Mouse (Mus musculus): ENCODE measurements around the gene Crk. TPM values are rescaled to one million over a fixed set of nuclear protein-coding genes. Genes with fewer than 3 reads are reported as not detected.

The Crk gene
- polyA plus RNA-seq, 1 experiment: 91.5 TPM

DNA sequence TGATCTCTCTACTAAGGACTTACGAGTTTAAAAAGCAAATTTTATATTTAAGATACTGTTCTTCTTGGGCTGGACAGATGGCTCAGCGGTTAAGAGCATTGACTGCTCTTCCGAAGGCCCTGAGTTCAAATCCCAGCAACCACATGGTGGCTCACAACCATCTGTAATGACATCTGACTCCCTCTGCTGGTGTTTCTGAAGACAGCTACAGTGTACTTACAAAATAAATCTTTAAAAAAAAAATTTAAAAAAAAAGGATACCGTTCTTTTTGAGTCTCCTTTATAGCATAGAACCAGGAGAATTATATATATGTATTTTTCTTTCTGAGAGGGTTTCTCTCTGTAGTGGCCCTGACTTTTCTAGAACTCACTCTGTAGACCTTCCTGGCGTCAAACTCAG lies 21.5 kb downstream of the Crk start:
- Histone ChIP-seq H3K9me3 (replicated peaks; ENCODE audit: control insufficient read depth, insufficient read depth, low read length, poor library complexity, severe bottlenecking) (no peaks in the 10 kb centered on the region), H3K27me3 (ENCODE audit: control insufficient read depth, insufficient read depth, low read length, poor library complexity, severe bottlenecking) (no peaks in the 10 kb centered on the region), H3K36me3 (ENCODE audit: control insufficient read depth, insufficient read depth, low read length, poor library complexity, severe bottlenecking) (peaks cover 76% of the 10 kb centered on the region), H3K4me1 (ENCODE audit: control insufficient read depth, insufficient read depth, low read length) (no peaks in the 10 kb centered on the region), H3K27ac (ENCODE audit: insufficient read depth, low read length) (no peak overlapping the region), H3K9ac (ENCODE audit: low read depth, poor library complexity, severe bottlenecking) (no peak overlapping the region), H3K4me3 (ENCODE audit: low read depth, low read length) (no peak overlapping the region)
- TF ChIP-seq POLR2A (IDR thresholded peaks at IDR 0.05; ENCODE audit: insufficient read depth, low read length) (no peak), CTCF (IDR thresholded peaks at IDR 0.05; ENCODE audit: low read depth, low read length) (no peak), EP300 (IDR thresholded peaks at IDR 0.05; ENCODE audit: insufficient read depth, low read depth, low read length) (no peak)

DNA sequence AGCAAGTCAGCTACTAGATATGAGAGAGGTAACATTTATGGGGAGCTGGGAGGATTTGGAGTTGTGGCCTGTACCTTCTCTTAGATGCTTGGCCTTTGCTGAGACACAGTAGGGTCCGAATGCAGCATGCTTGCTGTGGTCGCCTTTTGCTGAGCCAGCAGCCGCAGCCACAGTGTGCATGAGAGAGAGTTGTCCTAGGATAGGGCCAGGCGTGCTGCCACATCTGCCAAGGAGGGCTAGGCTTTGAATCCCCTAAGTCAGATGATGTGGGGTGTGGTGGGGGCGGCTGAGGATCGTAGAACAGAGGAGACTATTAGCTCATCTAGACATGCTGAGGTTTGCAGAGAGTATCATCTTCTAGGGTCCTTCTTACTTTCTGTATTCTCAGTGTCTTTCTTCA lies 23.7 kb downstream of the Crk start:
- TF ChIP-seq POLR2A (IDR thresholded peaks at IDR 0.05; ENCODE audit: insufficient read depth, low read length) (no peak), CTCF (IDR thresholded peaks at IDR 0.05; ENCODE audit: low read depth, low read length) (no peak), EP300 (IDR thresholded peaks at IDR 0.05; ENCODE audit: insufficient read depth, low read depth, low read length) (no peak)
- Histone ChIP-seq H3K4me1 (ENCODE audit: control insufficient read depth, insufficient read depth, low read length) (no peaks in the 10 kb centered on the region), H3K4me3 (ENCODE audit: low read depth, low read length) (no peak overlapping the region), H3K9ac (ENCODE audit: low read depth, poor library complexity, severe bottlenecking) (no peak overlapping the region), H3K27ac (ENCODE audit: insufficient read depth, low read length) (no peak overlapping the region), H3K36me3 (ENCODE audit: control insufficient read depth, insufficient read depth, low read length, poor library complexity, severe bottlenecking) (peaks cover 59% of the 10 kb centered on the region), H3K27me3 (ENCODE audit: control insufficient read depth, insufficient read depth, low read length, poor library complexity, severe bottlenecking) (no peaks in the 10 kb centered on the region), H3K9me3 (replicated peaks; ENCODE audit: control insufficient read depth, insufficient read depth, low read length, poor library complexity, severe bottlenecking) (no peaks in the 10 kb centered on the region)

DNA sequence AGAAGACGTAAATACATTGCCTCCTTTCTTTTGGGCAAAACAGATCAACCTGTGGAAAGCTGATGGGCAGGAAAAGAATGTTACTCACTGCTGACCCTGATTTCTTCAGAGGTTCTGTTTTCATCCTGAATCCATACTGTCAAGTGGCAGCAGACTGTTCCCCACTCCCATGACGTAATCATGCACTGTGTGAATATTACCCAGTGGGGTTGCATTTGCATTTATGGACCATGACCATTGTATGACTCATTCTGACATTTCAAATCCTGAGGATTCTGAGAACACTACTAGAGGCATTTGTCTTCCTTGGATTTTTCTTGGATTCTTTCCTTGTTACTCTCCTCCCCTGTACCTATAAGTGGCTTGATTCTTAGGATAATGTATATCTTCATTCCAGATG lies 24.7 kb downstream of the Crk start:
- Histone ChIP-seq H3K4me3 (ENCODE audit: low read depth, low read length) (no peak overlapping the region), H3K9ac (ENCODE audit: low read depth, poor library complexity, severe bottlenecking) (no peak overlapping the region), H3K27ac (ENCODE audit: insufficient read depth, low read length) (no peak overlapping the region), H3K9me3 (replicated peaks; ENCODE audit: control insufficient read depth, insufficient read depth, low read length, poor library complexity, severe bottlenecking) (no peaks in the 10 kb centered on the region), H3K27me3 (ENCODE audit: control insufficient read depth, insufficient read depth, low read length, poor library complexity, severe bottlenecking) (no peaks in the 10 kb centered on the region), H3K36me3 (ENCODE audit: control insufficient read depth, insufficient read depth, low read length, poor library complexity, severe bottlenecking) (peaks cover 52% of the 10 kb centered on the region), H3K4me1 (ENCODE audit: control insufficient read depth, insufficient read depth, low read length) (no peaks in the 10 kb centered on the region)
- TF ChIP-seq EP300 (IDR thresholded peaks at IDR 0.05; ENCODE audit: insufficient read depth, low read depth, low read length) (no peak), CTCF (IDR thresholded peaks at IDR 0.05; ENCODE audit: low read depth, low read length) (no peak), POLR2A (IDR thresholded peaks at IDR 0.05; ENCODE audit: insufficient read depth, low read length) (no peak)

DNA sequence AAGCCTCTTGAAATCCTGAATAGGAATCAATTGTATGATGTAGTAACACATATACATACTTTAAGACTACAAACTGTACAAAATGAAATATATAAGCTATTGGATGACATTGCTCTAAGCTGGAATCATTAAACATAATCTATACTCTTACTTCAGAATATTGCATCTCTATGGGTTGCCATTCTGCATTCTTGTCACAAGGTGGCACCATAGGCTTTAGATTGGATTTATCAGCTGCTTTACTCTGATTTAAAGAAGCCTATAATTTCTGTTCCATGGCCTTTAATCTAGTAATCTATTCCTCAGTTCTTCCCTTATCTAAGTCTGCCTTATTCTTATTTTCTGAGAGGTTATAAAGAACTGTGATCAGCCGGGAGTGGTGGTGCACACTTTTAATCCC lies 34.9 kb downstream of the Crk start:
- Histone ChIP-seq H3K27me3 (ENCODE audit: control insufficient read depth, insufficient read depth, low read length, poor library complexity, severe bottlenecking) (no peaks in the 10 kb centered on the region), H3K4me1 (ENCODE audit: control insufficient read depth, insufficient read depth, low read length) (no peaks in the 10 kb centered on the region), H3K4me3 (ENCODE audit: low read depth, low read length) (no peak overlapping the region), H3K9me3 (replicated peaks; ENCODE audit: control insufficient read depth, insufficient read depth, low read length, poor library complexity, severe bottlenecking) (no peaks in the 10 kb centered on the region), H3K36me3 (ENCODE audit: control insufficient read depth, insufficient read depth, low read length, poor library complexity, severe bottlenecking) (no peaks in the 10 kb centered on the region), H3K9ac (ENCODE audit: low read depth, poor library complexity, severe bottlenecking) (no peak overlapping the region), H3K27ac (ENCODE audit: insufficient read depth, low read length) (no peak overlapping the region)
- no peak for TF ChIP-seq EP300 (IDR thresholded peaks at IDR 0.05; ENCODE audit: insufficient read depth, low read depth, low read length)

DNA sequence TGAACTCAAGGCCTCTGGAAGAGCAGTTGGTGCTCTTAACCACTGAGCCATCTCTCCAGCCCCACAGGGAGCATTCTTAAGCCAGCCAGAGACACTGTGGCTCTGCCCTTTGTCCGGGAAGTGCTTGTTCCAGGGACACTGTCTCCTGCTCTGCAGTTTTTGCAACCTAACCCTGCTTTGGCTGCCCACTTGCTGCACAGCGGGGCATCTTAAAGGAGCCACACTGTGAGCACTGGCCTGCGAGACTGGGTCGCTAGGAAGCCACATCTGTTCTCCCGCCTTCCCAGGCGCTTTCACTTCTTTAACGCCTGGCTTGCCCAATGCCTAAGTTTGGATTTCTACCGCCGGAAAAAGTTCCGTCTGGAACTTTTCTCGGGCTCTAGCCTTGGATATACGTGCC lies 36.5 kb downstream of the Crk start:
- Histone ChIP-seq H3K9me3 (replicated peaks; ENCODE audit: control insufficient read depth, insufficient read depth, low read length, poor library complexity, severe bottlenecking) (no peaks in the 10 kb centered on the region), H3K9ac (ENCODE audit: low read depth, poor library complexity, severe bottlenecking) (peak overlapping the region; percentile 61), H3K4me3 (ENCODE audit: low read depth, low read length) (peak overlapping the region; percentile 45; the same call in 1 of the 2 replicates), H3K27ac (ENCODE audit: insufficient read depth, low read length) (0 out of 2 replicates have a peak overlapping the region, but pooled peaks have one; percentile 26), H3K36me3 (ENCODE audit: control insufficient read depth, insufficient read depth, low read length, poor library complexity, severe bottlenecking) (no peaks in the 10 kb centered on the region), H3K4me1 (ENCODE audit: control insufficient read depth, insufficient read depth, low read length) (no peaks in the 10 kb centered on the region), H3K27me3 (ENCODE audit: control insufficient read depth, insufficient read depth, low read length, poor library complexity, severe bottlenecking) (no peaks in the 10 kb centered on the region)
- TF ChIP-seq CTCF (IDR thresholded peaks at IDR 0.05; ENCODE audit: low read depth, low read length) (no peak), POLR2A (IDR thresholded peaks at IDR 0.05; ENCODE audit: insufficient read depth, low read length) (no peak), EP300 (IDR thresholded peaks at IDR 0.05; ENCODE audit: insufficient read depth, low read depth, low read length) (no peak)

DNA sequence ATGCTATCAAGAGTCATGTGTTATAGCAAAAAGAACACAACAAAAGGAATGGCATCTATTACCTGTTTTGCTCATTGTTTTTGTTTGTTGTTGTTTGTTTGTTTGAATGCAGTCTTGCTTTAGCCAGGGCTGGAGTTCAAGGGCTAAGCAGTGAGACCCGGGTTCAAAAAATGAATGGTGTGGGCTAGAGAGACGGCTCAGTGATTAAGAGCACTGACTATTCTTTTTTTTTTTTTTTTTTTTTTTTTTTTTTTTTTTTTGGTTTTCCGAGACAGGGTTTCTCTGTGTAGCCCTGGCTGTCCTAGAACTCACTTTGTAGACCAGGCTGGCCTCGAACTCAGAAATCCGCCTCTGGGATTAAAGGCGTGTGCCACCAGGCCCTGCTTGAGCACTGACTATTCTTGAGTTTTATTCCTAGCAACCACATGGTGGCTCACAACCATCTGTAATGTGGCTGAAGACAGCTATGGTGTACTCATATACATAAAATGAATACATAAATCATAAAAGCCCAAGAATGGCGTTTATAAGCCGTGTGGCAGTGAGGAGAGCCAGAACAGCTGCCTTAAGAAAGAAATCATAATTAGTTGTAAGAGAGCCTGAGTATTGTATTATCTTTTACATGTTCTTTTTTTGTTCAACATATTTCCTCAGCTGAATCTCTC lies 37.7 kb downstream of the Crk start:
- H3K4me3 ChIP-seq (ENCODE audit: low read depth, low read length): no peak overlapping the region
- no peaks in the 10 kb centered on the region for H3K36me3 ChIP-seq (ENCODE audit: control insufficient read depth, insufficient read depth, low read length, poor library complexity, severe bottlenecking)
- no peaks in the 10 kb centered on the region for H3K4me1 ChIP-seq (ENCODE audit: control insufficient read depth, insufficient read depth, low read length)
- no peak for TF ChIP-seq EP300 (IDR thresholded peaks at IDR 0.05; ENCODE audit: insufficient read depth, low read depth, low read length)
- no peak for TF ChIP-seq POLR2A (IDR thresholded peaks at IDR 0.05; ENCODE audit: insufficient read depth, low read length)
- TF ChIP-seq CTCF (IDR thresholded peaks at IDR 0.05; ENCODE audit: low read depth, low read length): no peak
- H3K9ac ChIP-seq (ENCODE audit: low read depth, poor library complexity, severe bottlenecking): no peak overlapping the region
- H3K27ac ChIP-seq (ENCODE audit: insufficient read depth, low read length): no peak overlapping the region
- H3K9me3 ChIP-seq (replicated peaks; ENCODE audit: control insufficient read depth, insufficient read depth, low read length, poor library complexity, severe bottlenecking): 0 out of 2 replicates have a peak, but pooled peaks cover 3% of the 10 kb centered on the region
- H3K27me3 ChIP-seq (ENCODE audit: control insufficient read depth, insufficient read depth, low read length, poor library complexity, severe bottlenecking): no peaks in the 10 kb centered on the region
